Mouse (Mus musculus) liver, embryonic 15.5 days (tissue): ENCODE data around the gene Letm1. TPM values are rescaled to one million over a fixed set of nuclear protein-coding genes. Genes with fewer than 3 reads are reported as not detected.

Experiments used
- ATAC-seq: fragments of 200-750 bp; cut with Nextera tagmentation; 2 replicates; pipeline ENCODE4 v1.8.0; 2017; ENCODE audit warnings: moderate number of reproducible peaks, mild to moderate bottlenecking, moderate library complexity; ENCODE audit not compliant: insufficient read depth
- H3K27ac ChIP-seq: fragments of 300-500 bp; sonication (generic); replicated peaks from 2 replicates; pipeline ENCODE4 v1.5.1; 2015; ENCODE audit warnings: mild to moderate bottlenecking, inconsistent platforms
- H3K27me3 ChIP-seq: fragments of 300-500 bp; sonication (generic); 2 replicates; pipeline ENCODE4 v1.6.1; 2015; ENCODE audit warnings: mild to moderate bottlenecking, inconsistent platforms
- H3K36me3 ChIP-seq: fragments of 300-500 bp; sonication (generic); replicated peaks from 2 replicates; pipeline ENCODE4 v1.6.1; 2015; ENCODE audit warnings: moderate library complexity, mild to moderate bottlenecking, inconsistent platforms
- H3K4me1 ChIP-seq: fragments of 300-500 bp; sonication (generic); replicated peaks from 2 replicates; pipeline ENCODE4 v1.6.1; 2015; ENCODE audit warnings: inconsistent platforms
- H3K4me2 ChIP-seq: fragments of 300-500 bp; sonication (generic); 2 replicates; pipeline ENCODE4 v1.6.1; 2015; ENCODE audit warnings: moderate library complexity, mild to moderate bottlenecking, inconsistent platforms
- H3K4me3 ChIP-seq: fragments of 300-500 bp; sonication (generic); replicated peaks from 2 replicates; pipeline ENCODE4 v1.5.1; 2015; ENCODE audit warnings: mild to moderate bottlenecking, inconsistent platforms
- H3K9ac ChIP-seq: fragments of 300-500 bp; sonication (generic); 2 replicates; pipeline ENCODE4 v1.6.1; 2015; ENCODE audit warnings: moderate library complexity, mild to moderate bottlenecking, inconsistent platforms
- H3K9me3 ChIP-seq: fragments of 300-500 bp; sonication (generic); replicated peaks from 2 replicates; pipeline ENCODE4 v1.6.1; 2016; ENCODE audit warnings: inconsistent platforms
- WGBS: fragments of 180-500 bp; shearing (Covaris S2); methylation state at CpG from one replicate; pipeline ENCODE4 v1.1.7; 2015; ENCODE audit warnings: mixed read lengths; ENCODE audit not compliant: insufficient replicate concordance; 5-methylcytosine and 5-hydroxymethylcytosine counted together
- polyA plus RNA-seq: library from polyadenylated mRNA; unstranded; fragments of >200 nt; fragmentation: Nextera tagmentation; extraction: Ambion mirVana; gene quantifications from 2 replicates; pipeline ENCODE4 v1.2.1, GENCODE M21; 2015

Letm1 gene
- polyA plus RNA-seq, 1 experiment from 2014 or later, result 18.9 TPM

GRCm38 (mm10) chr5:33694848-33695717, 87.5 kb downstream of the Letm1 start:
- H3K27me3 ChIP-seq, result peaks cover 63% of the 10 kb centered on the region
- H3K4me3 ChIP-seq, result peak overlapping the region; percentile 35
- H3K4me2 ChIP-seq, result peak overlapping the region; percentile 66
- H3K4me1 ChIP-seq, result peaks cover 29% of the 10 kb centered on the region
- H3K9ac ChIP-seq, result peak overlapping the region; percentile 40; the same call in 1 of the 2 replicates
- peak; percentile 58 for ATAC-seq
- whole genome bisulfite sequencing, result 6% methylated on average over 70 of the region's 71 CpGs
- no peaks in the 10 kb centered on the region for H3K9me3 ChIP-seq
- H3K36me3 ChIP-seq, result no peaks in the 10 kb centered on the region
- H3K27ac ChIP-seq, result peak overlapping the region; percentile 53; the same call in 1 of the 2 replicates

- Histone ChIP-seq H3K27me3 (peaks cover 59% of the 10 kb centered on the region), H3K4me1 (peaks cover 26% of the 10 kb centered on the region), H3K9me3 (no peaks in the 10 kb centered on the region), H3K4me2 (0 out of 2 replicates have a peak overlapping the region, but pooled peaks have one; percentile 66), H3K27ac (no peak overlapping the region), H3K36me3 (no peaks in the 10 kb centered on the region), H3K4me3 (no peak overlapping the region), H3K9ac (no peak overlapping the region)
- ATAC-seq, result peak; percentile 25; the same call in 1 of the 2 replicates
- 72% methylated on average over 9 of the region's 9 CpGs for WGBS
These were observed 88.2 kb downstream of the Letm1 start for GRCm38 (mm10) chr5:33694461-33694847.

GRCm38 (mm10) chr5:33692393-33692792, 90.2 kb downstream of the Letm1 start:
- WGBS, result 12% methylated on average over 24 of the region's 24 CpGs
- peaks cover 53% of the 10 kb centered on the region for H3K27me3 ChIP-seq
- H3K4me1 ChIP-seq, result peaks cover 43% of the 10 kb centered on the region

GRCm38 (mm10) chr5:33689852-33690645, 92.6 kb downstream of the Letm1 start:
- Histone ChIP-seq H3K4me1 (peaks cover 40% of the 10 kb centered on the region), H3K9ac (no peak overlapping the region), H3K9me3 (no peaks in the 10 kb centered on the region), H3K4me2 (no peak overlapping the region), H3K27me3 (peaks cover 30% of the 10 kb centered on the region), H3K36me3 (no peaks in the 10 kb centered on the region), H3K4me3 (no peak overlapping the region), H3K27ac (no peak overlapping the region)
- 75% methylated on average over 11 of the region's 11 CpGs for WGBS
- no peak for ATAC-seq

More at GRCm38 (mm10) chr5:33692393-33692792, 90.2 kb downstream of the Letm1 start:
- Histone ChIP-seq H3K9ac (no peak overlapping the region), H3K4me3 (no peak overlapping the region), H3K36me3 (no peaks in the 10 kb centered on the region), H3K27ac (no peak overlapping the region), H3K4me2 (peak overlapping the region; percentile 10; the same call in 1 of the 2 replicates), H3K9me3 (no peaks in the 10 kb centered on the region)
- no peak for ATAC-seq

Other genes starting within 250 kb of the Letm1 start
- gene Fam53a, start 153.2 kb downstream of the Letm1 start, polyA plus RNA-seq, result 18.3 and 19.7 TPM in 2 replicates
- gene Gm9903, start 152.9 kb downstream of the Letm1 start, polyA plus RNA-seq, result 0.08 TPM in 2 replicates
- gene Slbp, start 130.2 kb downstream of the Letm1 start, polyA plus RNA-seq, result 246 and 270 TPM in 2 replicates
- gene Tacc3, start 124.7 kb downstream of the Letm1 start, polyA plus RNA-seq, result 134 and 140 TPM in 2 replicates
- gene Tmem129, start 124.4 kb downstream of the Letm1 start, polyA plus RNA-seq, result 20.6 and 23.1 TPM in 2 replicates
- gene Fgfr3, start 61.1 kb downstream of the Letm1 start, polyA plus RNA-seq, result 2.7 and 3.0 TPM in 2 replicates
- gene Nsd2, start 37.9 kb upstream of the Letm1 start, polyA plus RNA-seq, result 23.0 and 26.9 TPM in 2 replicates
- gene Nelfa, start 153.6 kb upstream of the Letm1 start, polyA plus RNA-seq, result 24.7 and 26.1 TPM in 2 replicates
- 3.4 and 4.5 TPM in 2 replicates for gene Gm1673, start 200.6 kb upstream of the Letm1 start, polyA plus RNA-seq
- gene Nat8l, start 213.2 kb upstream of the Letm1 start, polyA plus RNA-seq, result 0.09 and 0.20 TPM in 2 replicates